Mouse (Mus musculus) Patski (cell line): ENCODE data around the gene Smad3. TPM values are rescaled to one million over a fixed set of nuclear protein-coding genes. Genes with fewer than 3 reads are reported as not detected.

Source experiments
- ATAC-seq: fragments of 100-300 bp; one replicate; pipeline ENCODE4 v1.8.0; 2021
- CTCF ChIA-PET: fragments of 350-600 bp; sonication (Branson Sonifier 250); formaldehyde crosslinking; loops from one replicate; lab custom pipeline; 2022; ENCODE audit warnings: inconsistent platforms; lab: Charles Lee
- POLR2A ChIA-PET: fragments of 350-600 bp; sonication (Branson Sonifier 250); formaldehyde crosslinking; loops from one replicate; lab custom pipeline; 2022; ENCODE audit warnings: antibody characterized with exemption, inconsistent platforms; lab: Charles Lee
- DNase-seq: peaks from one replicate; pipeline ENCODE4 v3.0.0-alpha.2; 2011; ENCODE audit warnings: low read depth, low spot score
- H3K27me3 ChIP-seq: fragments of 371-371 bp; one replicate; pipeline ENCODE4 v1.5.1; 2021
- CTCF ChIP-seq: fragments of 100-300 bp; IDR thresholded peaks from one replicate; pipeline ENCODE4 v1.5.1; 2021
- in situ Hi-C: fragments of 300-500 bp; cut with MboI; formaldehyde crosslinking; loops from 3 replicates; pipeline ENCODE4 v1.11.1; 2018; ENCODE audit warnings: low pct_unique_long_range_greater_than_20kb, mixed read lengths
- polyA plus RNA-seq: library from polyadenylated mRNA; unstranded; gene quantifications from one replicate; pipeline ENCODE4 v1.2.3, GENCODE M21; 2021

The Smad3 gene
- polyA plus RNA-seq, 1 experiment from 2014 or later = 107 TPM

DNA sequence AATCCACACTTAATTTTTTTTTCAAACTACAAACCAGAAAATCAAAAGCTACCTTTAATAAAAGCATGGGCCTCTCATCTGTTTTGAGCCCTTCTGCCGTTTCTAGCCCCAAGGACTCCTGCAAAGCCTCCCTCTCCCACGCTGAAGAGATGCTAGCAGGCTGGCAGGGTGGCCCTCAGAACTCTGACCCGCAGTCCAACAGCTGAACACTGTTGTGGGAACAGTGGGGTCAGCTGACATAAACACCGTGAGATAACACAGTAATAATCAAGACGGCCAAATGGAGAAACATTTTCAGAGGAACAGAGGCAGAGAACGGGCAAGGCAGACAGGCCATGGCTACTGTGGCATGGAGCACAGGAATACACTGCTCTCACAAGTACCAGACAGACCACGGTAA is 95.0 kb downstream of the Smad3 start:
- ATAC-seq = no peak
- DNase-seq = no peak
- POLR2A ChIA-PET = no interaction called here
- no peak for TF ChIP-seq CTCF
- in situ Hi-C loops = loop anchor here (5.0 kb wide), 1 partner anchor 55 kb away; no protein-coding TSS in a partner anchor
- H3K27me3 ChIP-seq = no peaks in the 10 kb centered on the region
- CTCF ChIA-PET = interaction anchor here (1.5 kb wide), 1 partner anchor 16 kb away, joined by 3 read pairs; no protein-coding TSS in a partner anchor

- ChIA-PET CTCF (no interaction called here), POLR2A (interaction anchor here (0.8 kb wide), 2 partner anchors 56 to 96 kb away, joined by 3 read pairs; no protein-coding TSS in a partner anchor)
- in situ Hi-C loops = loop anchor here (5.0 kb wide), 1 partner anchor 57 kb away; no protein-coding TSS in a partner anchor
- ATAC-seq (no peak), DNase-seq (no peak)
- no peaks in the 10 kb centered on the region for H3K27me3 ChIP-seq
- no peak for TF ChIP-seq CTCF
These were observed 97.1 kb downstream of the Smad3 start for GRCm38 (mm10) chr9:63660691-63661090.

DNA sequence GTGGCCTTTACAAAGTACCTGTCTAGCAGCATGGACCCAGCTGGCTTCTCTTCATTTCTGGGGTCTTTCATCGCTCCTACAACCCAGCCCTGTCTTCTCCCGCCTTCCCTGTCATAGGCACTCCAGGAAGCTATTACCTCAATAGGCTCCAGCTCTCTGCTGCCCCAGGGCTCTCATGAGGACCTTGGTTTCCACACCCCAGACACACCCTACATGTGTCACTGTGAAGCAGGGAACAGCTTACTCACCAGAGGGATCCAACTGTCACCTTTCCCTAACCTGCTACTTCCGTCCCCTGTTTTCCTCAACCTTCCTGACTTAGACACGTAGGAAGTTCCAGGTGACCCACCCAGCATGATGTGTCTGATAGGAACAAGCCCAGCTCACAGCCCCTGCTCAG is 97.7 kb downstream of the Smad3 start:
- no peak for DNase-seq
- H3K27me3 ChIP-seq = no peaks in the 10 kb centered on the region
- POLR2A ChIA-PET = interaction anchor here (0.8 kb wide), 2 partner anchors 56 to 96 kb away, joined by 3 read pairs; no protein-coding TSS in a partner anchor
- in situ Hi-C loops = loop anchor here (5.0 kb wide), 1 partner anchor 57 kb away; no protein-coding TSS in a partner anchor
- no peak for TF ChIP-seq CTCF
- no peak for ATAC-seq
- CTCF ChIA-PET = interaction anchor here (1.4 kb wide), 1 partner anchor 39 kb away, joined by 4 read pairs; no protein-coding TSS in a partner anchor

DNA sequence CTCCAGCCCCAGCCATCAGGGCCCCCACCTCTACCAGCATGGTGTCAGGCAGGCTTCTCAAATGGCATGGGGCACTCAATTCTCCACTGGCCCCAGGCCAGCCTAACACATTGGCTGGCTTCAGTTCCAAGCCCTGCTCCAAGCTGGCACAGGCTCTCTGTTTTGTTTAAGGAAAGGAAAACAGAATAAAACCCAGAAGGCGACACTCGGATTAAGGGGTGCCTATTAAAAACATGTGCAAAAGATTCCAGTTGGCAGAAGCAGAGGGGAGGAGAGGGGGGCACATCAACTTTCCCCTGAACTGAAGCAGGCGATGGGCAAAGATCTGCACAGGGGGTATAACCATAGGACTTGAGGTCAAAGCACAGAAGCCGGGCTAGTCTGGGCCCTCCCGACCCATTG is 98.8 kb downstream of the Smad3 start:
- CTCF ChIA-PET = interaction anchor here (1.4 kb wide), 1 partner anchor 40 kb away, joined by 4 read pairs; no protein-coding TSS in a partner anchor
- POLR2A ChIA-PET = interaction anchor here (1.2 kb wide), 1 partner anchor 8 kb away, joined by 6 read pairs; no protein-coding TSS in a partner anchor
- no peaks in the 10 kb centered on the region for H3K27me3 ChIP-seq
- in situ Hi-C loops = no loop called here
- ATAC-seq = no peak
- no peak for DNase-seq
- TF ChIP-seq CTCF = no peak

GRCm38 (mm10) chr9:63658436-63658835 is 99.4 kb downstream of the Smad3 start:
- CTCF ChIA-PET = no interaction called here

DNA sequence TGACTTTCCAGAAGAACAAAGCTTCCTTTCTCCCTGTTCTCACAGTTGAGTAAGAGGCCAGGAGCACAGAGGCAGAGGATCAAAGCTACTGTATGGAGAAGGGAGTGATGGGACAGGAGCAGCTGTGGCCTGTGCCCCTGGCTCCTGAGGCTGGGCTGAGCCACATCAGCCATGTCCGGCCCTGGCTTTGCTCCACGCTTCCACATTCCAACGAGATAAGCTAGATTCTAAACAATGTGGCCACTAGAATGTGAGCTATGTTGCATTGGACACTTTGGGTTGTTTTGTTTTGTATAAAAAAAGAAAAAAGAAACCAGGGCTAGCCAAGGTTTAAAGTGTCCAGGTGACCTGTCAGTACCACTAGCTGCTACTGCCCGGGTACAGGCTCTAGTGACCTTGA is 100.6 kb downstream of the Smad3 start:
- no peak for TF ChIP-seq CTCF
- no peaks in the 10 kb centered on the region for H3K27me3 ChIP-seq
- ATAC-seq (peak; percentile 65), DNase-seq (peak; percentile 68)
- ChIA-PET POLR2A (interaction anchor here (1.0 kb wide), 1 partner anchor 40 kb away, joined by 4 read pairs; no protein-coding TSS in a partner anchor), CTCF (interaction anchor here (0.8 to 1.7 kb wide), 3 partner anchors 41 to 45 kb away, joined by 3 to 5 read pairs (median 4); no protein-coding TSS in a partner anchor)
- in situ Hi-C loops = no loop called here

More at GRCm38 (mm10) chr9:63658436-63658835, 99.4 kb downstream of the Smad3 start:
- POLR2A ChIA-PET = interaction anchor here (0.9 to 1.2 kb wide), 3 partner anchors 9 to 98 kb away, joined by 3 to 6 read pairs (median 4); no protein-coding TSS in a partner anchor
- no peak for TF ChIP-seq CTCF
- ATAC-seq = no peak
- no peaks in the 10 kb centered on the region for H3K27me3 ChIP-seq
- in situ Hi-C loops = no loop called here
- DNase-seq = no peak

GRCm38 (mm10) chr9:63655092-63655491 is 102.7 kb downstream of the Smad3 start:
- no peak for TF ChIP-seq CTCF
- ATAC-seq = no peak
- in situ Hi-C loops = no loop called here
- ChIA-PET CTCF (no interaction called here), POLR2A (no interaction called here)
- no peaks in the 10 kb centered on the region for H3K27me3 ChIP-seq
- DNase-seq = no peak

- ChIA-PET CTCF (no interaction called here), POLR2A (no interaction called here)
- in situ Hi-C loops = no loop called here
- ATAC-seq (no peak), DNase-seq (no peak)
- no peaks in the 10 kb centered on the region for H3K27me3 ChIP-seq
- no peak for TF ChIP-seq CTCF
These were observed 103.2 kb downstream of the Smad3 start for GRCm38 (mm10) chr9:63654575-63654974.

GRCm38 (mm10) chr9:63653666-63654065 is 104.1 kb downstream of the Smad3 start:
- H3K27me3 ChIP-seq = no peaks in the 10 kb centered on the region
- ChIA-PET CTCF (interaction anchor here (1.5 to 2.1 kb wide), 2 partner anchors 11 to 45 kb away, joined by 5 to 7 read pairs; no protein-coding TSS in a partner anchor), POLR2A (interaction anchor here (0.5 to 1.4 kb wide), 2 partner anchors 60 to 103 kb away, joined by 3 to 4 read pairs; no protein-coding TSS in a partner anchor)
- DNase-seq (no peak), ATAC-seq (no peak)
- no peak for TF ChIP-seq CTCF
- in situ Hi-C loops = no loop called here

GRCm38 (mm10) chr9:63651594-63651993 is 106.2 kb downstream of the Smad3 start:
- ChIA-PET POLR2A (no interaction called here), CTCF (interaction anchor here (1.2 to 2.9 kb wide), 2 partner anchors 15 to 47 kb away, joined by 4 to 7 read pairs; no protein-coding TSS in a partner anchor)
- TF ChIP-seq CTCF = no peak
- in situ Hi-C loops = no loop called here
- ATAC-seq (no peak), DNase-seq (no peak)
- no peaks in the 10 kb centered on the region for H3K27me3 ChIP-seq

DNA sequence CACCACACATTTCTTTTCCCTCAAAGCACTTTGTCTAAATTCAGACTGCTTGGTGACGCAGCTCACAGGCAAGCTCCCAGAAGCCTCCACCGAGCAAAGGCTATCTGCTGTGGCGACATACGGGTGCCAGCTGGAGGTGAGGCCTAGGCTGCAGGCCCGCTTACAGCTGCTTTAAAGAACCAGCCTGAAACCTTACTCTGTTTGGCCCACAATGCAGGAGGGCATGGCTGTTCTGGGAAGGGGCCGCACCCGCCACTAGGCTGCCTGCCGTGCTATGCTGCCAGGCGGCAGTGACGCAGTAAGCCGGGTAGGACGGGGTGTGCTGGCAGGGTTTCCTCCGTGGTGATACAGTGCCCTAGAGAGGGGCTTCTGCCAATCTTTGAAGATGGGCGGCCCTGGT is 106.9 kb downstream of the Smad3 start:
- DNase-seq (no peak), ATAC-seq (no peak)
- H3K27me3 ChIP-seq = no peaks in the 10 kb centered on the region
- ChIA-PET POLR2A (interaction anchor here (1.5 kb wide), 1 partner anchor 106 kb away, joined by 4 read pairs; no protein-coding TSS in a partner anchor), CTCF (interaction anchor here (2.9 kb wide), 1 partner anchor 48 kb away, joined by 7 read pairs; no protein-coding TSS in a partner anchor)
- no peak for TF ChIP-seq CTCF
- in situ Hi-C loops = no loop called here
